Mouse (Mus musculus) activated CD4-positive, CD25-positive, alpha-beta regulatory T cell (primary cell): ENCODE data around the gene Imp3. TPM values are rescaled to one million over a fixed set of nuclear protein-coding genes. Genes with fewer than 3 reads are reported as not detected.

ENCODE experiments used
- polyA plus RNA-seq, 2 experiments: library from polyadenylated mRNA; unstranded; fragments of 100-300 nt; shearing (Covaris generic); gene quantifications; one replicate each; pipeline ENCODE4 v1.2.1; 2017

Imp3 gene
- polyA plus RNA-seq: 100 to 1,000 TPM in 1 of 2 experiments, 10 to 100 TPM in 1; 92.8 to 112 TPM

DNA sequence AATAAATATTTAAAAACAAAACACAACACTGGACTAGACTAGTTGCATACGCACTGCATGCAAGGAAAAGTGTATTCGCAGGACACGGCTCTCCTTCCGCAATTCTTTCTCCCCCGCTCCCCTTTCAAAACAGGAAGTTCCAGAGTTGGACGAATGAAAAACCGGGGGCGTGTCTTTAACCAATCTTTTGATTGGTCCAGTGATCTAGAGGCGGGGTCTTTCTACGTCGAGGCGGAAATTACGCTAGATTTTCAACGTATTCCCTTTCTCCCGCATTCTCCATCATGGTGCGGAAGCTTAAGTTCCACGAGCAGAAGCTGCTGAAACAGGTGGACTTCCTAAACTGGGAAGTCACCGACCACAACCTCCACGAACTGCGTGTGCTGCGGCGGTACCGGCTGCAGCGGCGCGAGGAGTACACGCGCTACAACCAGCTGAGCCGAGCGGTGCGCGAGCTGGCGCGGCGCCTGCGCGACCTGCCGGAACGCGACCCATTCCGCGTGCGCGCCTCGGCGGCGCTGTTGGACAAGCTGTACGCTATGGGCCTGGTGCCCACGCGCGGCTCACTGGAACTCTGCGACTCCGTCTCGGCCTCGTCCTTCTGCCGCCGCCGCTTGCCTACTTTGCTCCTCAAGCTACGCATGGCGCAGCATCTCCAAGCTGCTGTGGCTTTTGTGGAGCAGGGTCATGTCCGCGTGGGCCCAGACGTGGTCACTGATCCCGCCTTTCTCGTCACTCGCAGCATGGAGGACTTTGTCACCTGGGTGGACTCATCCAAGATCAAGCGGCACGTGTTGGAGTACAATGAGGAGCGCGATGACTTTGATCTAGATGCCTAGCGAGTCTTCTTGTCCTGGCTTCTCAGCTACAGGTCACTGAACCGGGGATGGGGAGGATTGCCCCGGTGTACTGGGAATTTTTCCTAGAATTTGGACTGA is at the start of gene Imp3:
Gene Imp3, plus strand, starts transcription at position 253 of the 938 bp plus-strand sequence.

DNA sequence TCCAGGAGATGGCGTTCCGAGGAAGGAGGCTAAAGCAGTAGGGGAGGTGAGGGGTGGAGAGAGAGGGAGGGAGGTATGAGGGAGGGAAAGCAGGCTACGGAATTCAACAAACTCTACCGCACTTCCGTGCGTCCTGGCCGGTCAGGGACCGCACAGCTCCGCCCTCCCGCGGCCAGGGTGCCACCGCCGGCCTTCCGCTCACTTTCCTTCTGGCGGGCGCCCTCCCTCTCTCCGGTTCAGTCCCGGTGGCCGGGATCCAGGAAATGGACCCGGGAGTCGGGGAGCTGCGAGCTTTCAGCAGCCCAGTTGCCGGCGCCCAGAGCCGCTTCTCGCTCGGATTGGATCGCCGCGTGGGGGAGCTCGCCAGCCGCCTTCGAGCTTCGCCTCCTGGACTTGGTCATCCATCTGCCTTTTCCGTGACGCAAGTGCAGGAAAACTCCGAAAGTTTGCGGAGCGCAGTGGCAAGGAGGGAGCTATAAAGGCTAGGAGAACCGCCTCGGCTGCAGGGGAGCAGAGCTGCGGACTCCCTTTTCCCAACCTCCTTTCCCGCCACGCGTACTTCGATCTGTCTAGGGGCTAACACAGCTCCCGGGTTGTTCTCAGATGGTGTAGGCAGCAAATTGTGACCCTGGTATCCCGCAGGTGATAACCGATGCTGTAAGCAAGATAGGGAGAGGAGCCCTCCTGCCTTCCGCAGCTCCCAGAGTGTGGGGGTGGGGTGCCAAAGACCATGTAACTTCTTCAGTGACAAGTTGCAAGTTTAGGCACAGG is 9.0 kb upstream of the Imp3 start, which contains the start of gene Snx33:
Gene Snx33, minus strand, starts transcription at position 331 of the 771 bp plus-strand sequence.

DNA sequence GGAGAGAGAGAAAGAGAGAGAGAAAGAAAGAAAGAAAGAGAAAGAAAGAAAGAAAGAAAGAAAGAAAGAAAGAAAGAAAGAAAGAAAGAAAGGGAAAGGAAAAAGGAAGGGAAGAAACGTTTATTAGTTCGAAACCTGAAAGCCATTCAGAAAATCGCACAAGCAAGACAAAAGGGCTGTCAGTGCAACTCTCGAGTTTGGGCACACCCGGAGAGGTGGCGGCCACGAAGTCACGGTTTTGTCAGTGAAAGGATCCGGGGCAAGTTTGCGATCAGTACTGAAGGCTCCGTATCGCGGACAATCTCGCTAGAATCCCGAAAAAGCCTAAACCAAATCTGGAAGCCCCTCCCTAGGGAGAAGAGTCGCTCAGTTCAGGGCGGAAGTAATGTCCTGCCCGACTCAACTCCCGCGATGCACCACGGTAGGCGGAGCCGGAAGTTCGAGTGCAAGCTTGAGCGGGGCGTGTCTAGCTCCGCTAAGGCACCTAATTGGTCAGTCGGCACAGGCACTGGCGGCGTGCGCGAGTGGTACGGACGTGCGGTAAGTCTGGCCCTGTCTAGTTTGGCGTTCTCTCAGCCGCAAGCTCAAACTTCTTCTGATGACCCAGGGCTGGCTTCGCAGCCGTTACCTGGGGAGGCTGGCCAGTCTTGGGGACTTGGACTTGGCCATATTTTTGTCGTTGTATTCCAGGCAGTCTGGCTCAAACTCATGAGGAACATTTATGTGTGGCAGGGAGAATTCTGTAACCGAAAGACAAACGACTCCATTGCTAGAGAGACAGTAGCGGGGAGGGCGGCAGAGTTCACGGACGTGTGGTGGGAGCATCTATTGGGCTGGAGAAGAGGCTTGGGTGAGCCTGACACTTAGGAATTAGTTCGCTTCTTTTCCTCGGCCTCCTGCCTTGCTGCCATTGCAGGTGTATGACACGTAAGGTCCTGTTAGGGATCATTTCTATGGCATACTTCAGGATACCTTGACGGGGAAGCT is 13.4 kb downstream of the Imp3 start, which contains the start of gene Snupn:
Gene Snupn, plus strand, starts transcription at position 465 of the 987 bp plus-strand sequence.

Other genes starting within 250 kb of the Imp3 start
- gene Lingo1, start 141.0 kb upstream of the Imp3 start, polyA plus RNA-seq: not detected
- not detected for gene Odf3l1, start 72.8 kb upstream of the Imp3 start, polyA plus RNA-seq
- gene Cspg4, start 72.4 kb upstream of the Imp3 start, polyA plus RNA-seq: under 1 TPM; 0.06 to 0.13 TPM
- gene Snx33, start 9.1 kb upstream of the Imp3 start, polyA plus RNA-seq: 1 to 10 TPM; 6.7 to 8.4 TPM
- gene Snupn, start 13.4 kb downstream of the Imp3 start, polyA plus RNA-seq: 10 to 100 TPM; 17.0 to 17.7 TPM
- 10 to 100 TPM; 12.8 to 20.3 TPM for gene Ptpn9, start 57.4 kb downstream of the Imp3 start, polyA plus RNA-seq
- gene Sin3a, start 134.6 kb downstream of the Imp3 start, polyA plus RNA-seq: 10 to 100 TPM; 26.4 to 30.3 TPM
- 10 to 100 TPM; 38.8 to 43.2 TPM for gene Man2c1, start 193.2 kb downstream of the Imp3 start, polyA plus RNA-seq
- gene Neil1, start 210.8 kb downstream of the Imp3 start, polyA plus RNA-seq: 10 to 100 TPM; 19.2 to 28.5 TPM
- 100 to 1,000 TPM; 265 to 305 TPM for gene Commd4, start 220.9 kb downstream of the Imp3 start, polyA plus RNA-seq